Mouse (Mus musculus) C2C12 (cell line): ENCODE results near the gene Ubac2. TPM values are rescaled to one million over a fixed set of nuclear protein-coding genes. Genes with fewer than 3 reads are reported as not detected.

ENCODE experiments used
- H3K27me3 ChIP-seq: one replicate; pipeline ENCODE4 v1.6.1; 2011; ENCODE audit not compliant: control insufficient read depth, insufficient read depth, insufficient read length
- H3K36me3 ChIP-seq: one replicate; pipeline ENCODE4 v1.6.1; 2011; ENCODE audit not compliant: control insufficient read depth, insufficient read depth
- H3K4me3 ChIP-seq: one replicate; pipeline ENCODE4 v1.5.1; 2011; ENCODE audit warnings: mild to moderate bottlenecking, control low read depth; ENCODE audit not compliant: poor library complexity, insufficient read depth, severe bottlenecking
- H3K79me2 ChIP-seq: one replicate; pipeline ENCODE4 v1.6.1; 2011; ENCODE audit not compliant: control insufficient read depth, insufficient read depth
- H3K79me3 ChIP-seq: one replicate; pipeline ENCODE4 v1.6.1; 2011; ENCODE audit warnings: low read depth, control low read depth
- H3ac ChIP-seq: one replicate; pipeline ENCODE3; 2011; ENCODE audit warnings: low read depth; ENCODE audit not compliant: control insufficient read depth, insufficient read length
- CEBPB ChIP-seq: IDR thresholded peaks from one replicate; pipeline ENCODE4 v1.6.1; 2011; ENCODE audit warnings: low read depth, mild to moderate bottlenecking, control low read depth, moderate library complexity
- CTCF ChIP-seq: IDR thresholded peaks from one replicate; pipeline ENCODE4 v1.5.1; 2011; ENCODE audit not compliant: control insufficient read depth, insufficient read depth, insufficient read length
- FOSL1 ChIP-seq: IDR thresholded peaks from one replicate; pipeline ENCODE4 v1.8.0; 2011; ENCODE audit warnings: mild to moderate bottlenecking, low read length; ENCODE audit not compliant: poor library complexity, insufficient read depth, severe bottlenecking
- MAX ChIP-seq: IDR thresholded peaks from one replicate; pipeline ENCODE4 v1.6.1; 2011; ENCODE audit warnings: mild to moderate bottlenecking, control low read depth
- MYOD1 ChIP-seq: IDR thresholded peaks from one replicate; pipeline ENCODE4 v1.6.1; 2011; ENCODE audit warnings: low read depth; ENCODE audit not compliant: control insufficient read depth, insufficient read length
- MYOG ChIP-seq: IDR thresholded peaks from one replicate; pipeline ENCODE4 v1.6.1; 2011; ENCODE audit not compliant: control insufficient read depth, insufficient read length; ENCODE audit errors: extremely low read depth
- USF1 ChIP-seq: IDR thresholded peaks from one replicate; pipeline ENCODE4 v1.6.1; 2011; ENCODE audit warnings: low read depth, mild to moderate bottlenecking, control low read depth, moderate library complexity
- polyA plus RNA-seq: library from polyadenylated mRNA; unstranded; fragments of >200 nt; fragmentation: generic; extraction: Trizol; gene quantifications from one replicate; pipeline ENCODE4 v1.2.1, GENCODE M21; 2012; ENCODE audit warnings: missing spikeins

The Ubac2 gene
- polyA plus RNA-seq, 1 experiment: 37.8 TPM

DNA sequence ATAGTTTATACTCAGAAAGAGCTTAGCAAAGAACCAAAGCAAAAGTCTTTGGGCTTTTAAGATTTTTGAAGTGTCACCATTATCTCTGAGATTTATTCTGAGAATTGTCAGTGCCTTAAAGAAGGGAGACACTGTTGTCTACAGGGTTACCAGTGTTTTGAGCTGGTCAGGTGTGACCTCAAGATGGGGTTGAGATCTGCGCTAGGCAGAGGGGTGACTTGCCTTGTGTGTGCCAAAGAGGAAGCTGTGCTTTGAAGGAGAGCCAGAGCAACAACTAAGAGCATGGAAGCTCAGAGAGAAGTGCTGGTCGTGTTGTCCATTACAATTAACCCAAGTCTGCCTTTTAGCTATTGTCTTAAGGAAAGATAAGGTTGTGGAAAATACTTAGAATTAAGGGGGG is 82.1 kb downstream of the Ubac2 start:
- H3K79me3 ChIP-seq: no peaks in the 10 kb centered on the region
- TF ChIP-seq MAX (no peak), MYOG (no peak), FOSL1 (no peak), CEBPB (no peak), CTCF (no peak), USF1 (no peak), MYOD1 (no peak)

DNA sequence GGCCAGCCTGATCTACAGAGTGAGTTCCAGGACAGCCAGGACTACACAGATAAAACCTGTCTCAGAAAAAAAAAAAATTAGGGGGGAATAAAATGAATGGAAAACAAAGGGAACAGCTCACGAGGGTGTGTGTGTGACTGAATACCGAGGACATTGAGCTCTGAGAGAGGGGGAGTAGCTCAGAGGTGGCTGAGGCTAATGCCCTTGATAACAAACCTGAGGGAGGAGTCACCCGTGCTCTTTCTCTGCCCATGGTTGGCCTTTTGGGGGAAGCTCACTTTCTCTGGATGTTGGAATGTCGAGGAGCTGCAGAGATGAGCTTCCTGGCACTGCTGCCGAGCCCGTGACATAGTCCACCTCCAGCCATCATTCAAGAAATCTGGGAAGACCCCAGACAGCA is 82.6 kb downstream of the Ubac2 start:
- H3ac ChIP-seq: no peak overlapping the region
- H3K79me2 ChIP-seq: no peaks in the 10 kb centered on the region
- no peak overlapping the region for H3K4me3 ChIP-seq
- H3K36me3 ChIP-seq: no peaks in the 10 kb centered on the region
- TF ChIP-seq FOSL1 (no peak), MYOD1 (no peak), USF1 (no peak), CTCF (no peak)
- H3K79me3 ChIP-seq: no peaks in the 10 kb centered on the region
- H3K27me3 ChIP-seq: no peaks in the 10 kb centered on the region

More for the DNA sequence above, 82.1 kb downstream of the Ubac2 start:
- Histone ChIP-seq H3K36me3 (no peaks in the 10 kb centered on the region), H3K79me2 (no peaks in the 10 kb centered on the region), H3K4me3 (no peak overlapping the region), H3K27me3 (no peaks in the 10 kb centered on the region), H3ac (no peak overlapping the region)

DNA sequence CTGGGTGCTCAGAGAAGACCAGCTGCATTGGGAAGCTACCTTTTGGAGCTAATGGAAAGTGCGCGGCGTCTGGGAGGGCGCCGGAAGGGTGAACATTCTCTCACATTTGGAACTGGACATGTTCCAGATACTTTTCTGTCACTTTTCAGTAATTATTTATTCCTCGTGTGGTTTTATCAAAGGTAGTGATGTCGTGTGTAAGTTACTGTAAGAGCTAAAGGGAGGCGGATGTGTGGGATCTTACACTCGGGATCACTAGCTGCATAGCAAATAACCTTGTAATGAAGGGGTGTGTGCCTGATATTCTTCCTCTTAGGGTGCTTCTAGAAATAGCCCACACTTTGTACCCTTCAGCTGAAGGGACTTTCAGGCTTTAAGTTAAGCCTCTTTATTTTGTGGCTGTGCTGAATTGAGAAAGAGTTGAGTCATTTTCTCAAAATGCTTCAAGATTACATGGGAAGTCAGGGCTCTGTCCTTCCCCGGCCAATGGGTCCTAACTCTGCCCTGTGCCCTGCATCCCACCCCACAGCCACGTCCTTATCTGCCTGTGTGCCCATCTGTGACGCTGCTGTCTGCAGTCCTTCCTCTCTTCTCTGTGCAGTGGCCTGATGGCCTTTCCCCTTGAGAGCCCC is 83.2 kb downstream of the Ubac2 start:
- Histone ChIP-seq H3K4me3 (no peak overlapping the region), H3K79me3 (no peaks in the 10 kb centered on the region), H3ac (no peak overlapping the region), H3K27me3 (no peaks in the 10 kb centered on the region), H3K36me3 (no peaks in the 10 kb centered on the region), H3K79me2 (no peaks in the 10 kb centered on the region)
- TF ChIP-seq FOSL1: no peak
- no peak for TF ChIP-seq MYOD1
- TF ChIP-seq CEBPB: no peak
- TF ChIP-seq MAX: no peak
- TF ChIP-seq MYOG: no peak
- no peak for TF ChIP-seq USF1
- no peak for TF ChIP-seq CTCF

DNA sequence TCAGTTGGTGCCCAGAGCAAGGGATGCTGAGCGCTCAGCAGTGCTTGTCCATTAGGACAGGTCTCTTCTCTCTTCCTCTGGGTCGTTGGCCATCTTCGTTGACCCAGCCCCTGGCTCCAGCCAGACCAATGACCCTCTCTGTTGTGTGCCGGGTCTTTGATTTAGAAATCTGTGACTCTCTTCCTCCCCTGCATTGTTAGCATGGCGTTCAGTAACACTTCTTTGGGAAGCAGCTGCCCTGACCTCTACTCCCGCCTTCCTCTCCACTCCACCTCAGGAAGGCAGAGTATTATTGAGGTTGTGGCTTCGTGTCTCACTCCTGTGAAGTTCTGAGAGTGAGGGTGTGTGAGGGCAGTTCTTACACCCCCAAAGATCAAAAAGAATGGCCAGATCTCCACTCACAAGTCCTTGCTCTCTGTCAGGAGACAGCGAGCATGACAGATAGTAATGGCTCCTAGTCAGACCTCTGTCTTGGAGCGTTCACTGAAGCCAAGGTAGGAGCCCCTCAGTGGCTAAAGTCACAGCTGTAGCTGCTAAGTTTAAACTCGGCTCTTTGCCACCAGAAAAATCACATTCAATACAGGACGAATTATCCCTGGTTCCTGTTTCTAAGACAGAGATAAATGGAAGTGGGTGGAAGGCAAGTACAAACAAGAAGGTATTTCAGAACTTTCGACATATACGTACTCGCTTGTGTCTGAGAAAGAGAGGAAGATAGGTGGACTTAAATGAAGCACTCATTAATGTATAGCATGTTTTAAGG is 83.9 kb downstream of the Ubac2 start:
- no peak overlapping the region for H3ac ChIP-seq
- no peak for TF ChIP-seq MAX
- no peak for TF ChIP-seq MYOD1
- no peak for TF ChIP-seq USF1
- no peak for TF ChIP-seq CTCF
- no peak for TF ChIP-seq FOSL1
- no peak for TF ChIP-seq MYOG
- TF ChIP-seq CEBPB: no peak
- no peaks in the 10 kb centered on the region for H3K79me2 ChIP-seq
- H3K36me3 ChIP-seq: no peaks in the 10 kb centered on the region
- H3K27me3 ChIP-seq: no peaks in the 10 kb centered on the region
- no peaks in the 10 kb centered on the region for H3K79me3 ChIP-seq
- H3K4me3 ChIP-seq: no peak overlapping the region

DNA sequence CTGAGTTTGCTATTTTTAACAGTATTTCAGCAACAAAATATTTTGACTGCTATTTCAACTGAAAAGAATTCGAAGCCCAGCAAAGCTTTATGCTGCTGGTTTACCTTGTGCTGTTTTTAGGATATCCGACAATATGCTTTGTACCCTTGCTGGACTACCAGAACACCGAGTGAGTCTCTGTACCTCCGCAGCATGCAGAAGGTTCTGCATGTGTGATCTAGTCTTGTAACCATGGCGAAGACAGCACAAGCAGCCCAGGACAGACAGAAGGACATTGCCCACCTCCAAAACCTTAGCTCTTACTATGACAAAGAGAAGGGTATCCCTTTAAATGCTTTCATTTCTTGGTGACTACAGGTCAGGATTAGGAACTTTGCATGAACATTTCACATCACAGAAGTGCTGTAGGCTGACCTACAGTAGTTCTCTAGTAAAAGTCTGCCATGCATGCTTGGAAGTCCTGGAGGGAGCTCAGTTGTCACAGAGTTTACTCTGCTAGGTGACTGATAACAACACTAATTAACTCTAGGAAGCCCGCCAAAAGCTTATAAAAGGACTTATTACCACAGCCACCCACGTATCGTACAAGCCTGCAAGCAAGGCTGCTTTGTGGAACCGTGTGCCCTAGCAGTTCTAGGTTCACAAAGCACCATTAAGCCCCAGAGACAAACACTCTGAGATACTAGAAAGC is 85.0 kb downstream of the Ubac2 start:
- Histone ChIP-seq H3K4me3 (no peak overlapping the region), H3K36me3 (no peaks in the 10 kb centered on the region), H3ac (no peak overlapping the region), H3K27me3 (no peaks in the 10 kb centered on the region), H3K79me3 (no peaks in the 10 kb centered on the region), H3K79me2 (no peaks in the 10 kb centered on the region)
- no peak for TF ChIP-seq USF1
- TF ChIP-seq CEBPB: no peak
- no peak for TF ChIP-seq CTCF
- no peak for TF ChIP-seq FOSL1
- TF ChIP-seq MYOG: no peak
- TF ChIP-seq MAX: no peak

DNA sequence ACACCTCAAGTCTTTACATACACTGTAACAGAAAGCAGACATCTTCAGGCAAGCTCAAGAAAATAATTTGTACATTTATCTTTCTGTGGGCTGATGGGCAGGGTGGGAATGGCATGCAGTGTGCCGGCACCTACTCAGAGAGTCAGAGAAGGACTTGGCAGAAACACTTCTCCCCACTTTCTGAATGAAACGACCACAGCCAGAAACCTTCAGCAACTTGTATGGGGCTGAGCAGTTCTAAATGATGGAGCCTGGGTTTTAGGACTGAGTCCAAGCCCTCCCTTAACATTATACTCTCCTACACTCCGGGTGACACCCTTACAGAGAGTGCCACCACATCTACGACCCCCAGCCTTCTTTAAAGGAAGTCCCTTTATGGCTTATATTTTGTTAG is 85.5 kb downstream of the Ubac2 start:
- Histone ChIP-seq H3K36me3 (no peaks in the 10 kb centered on the region), H3K79me3 (no peaks in the 10 kb centered on the region), H3ac (no peak overlapping the region), H3K27me3 (no peaks in the 10 kb centered on the region), H3K79me2 (no peaks in the 10 kb centered on the region), H3K4me3 (no peak overlapping the region)
- TF ChIP-seq MAX (no peak), USF1 (no peak), FOSL1 (no peak), MYOD1 (no peak), CTCF (no peak), MYOG (no peak), CEBPB (no peak)
